Mouse (Mus musculus) ES-E14 (cell line): Measurements from ENCODE around the gene Arhgap33. TPM values are rescaled to one million over a fixed set of nuclear protein-coding genes. Genes with fewer than 3 reads are reported as not detected.
A peak's percentile ranks its signal among the peaks of the same experiment; 100 is the strongest.

Experiments
- DNase-seq: peaks from one replicate; pipeline ENCODE4 v3.0.0-alpha.2; 2013; ENCODE audit warnings: low read depth, low spot score
- H3K27ac ChIP-seq: 2 replicates; pipeline ENCODE4 v1.5.1; 2012; ENCODE audit warnings: low read depth, mild to moderate bottlenecking, low read length, moderate library complexity, mixed read lengths; ENCODE audit not compliant: poor library complexity, insufficient read depth, severe bottlenecking
- H3K36me3 ChIP-seq: 2 replicates; pipeline ENCODE4 v1.6.1; 2012; ENCODE audit warnings: mild to moderate bottlenecking, low read length, moderate library complexity, mixed read lengths; ENCODE audit not compliant: control insufficient read depth, poor library complexity, insufficient read depth, severe bottlenecking
- H3K4me1 ChIP-seq, 2 experiments: fragments of 150-350 bp in 1 of 2; sonication (generic) in 1 of 2; 2 replicates each; pipeline ENCODE4 v1.6.1; 2012; ENCODE audit warnings: low read length in 2 of 2, mild to moderate bottlenecking in 1 of 2, mixed read lengths in 1 of 2; ENCODE audit not compliant: control insufficient read depth in 2 of 2, insufficient read depth in 2 of 2, poor library complexity in 1 of 2
- H3K4me3 ChIP-seq, 2 experiments: fragments of 150-350 bp in 1 of 2; sonication (generic) in 1 of 2; 2 replicates each; pipeline ENCODE4 v1.5.1; 2012; ENCODE audit warnings: low read length in 2 of 2, low read depth in 1 of 2, mild to moderate bottlenecking in 1 of 2, mixed read lengths in 1 of 2; ENCODE audit not compliant: insufficient read depth in 1 of 2, poor library complexity in 1 of 2, severe bottlenecking in 1 of 2
- H3K9ac ChIP-seq: 2 replicates; pipeline ENCODE4 v1.6.1; 2012; ENCODE audit warnings: low read depth, mild to moderate bottlenecking, low read length, mixed read lengths; ENCODE audit not compliant: poor library complexity, insufficient read depth, severe bottlenecking
- H3K9me3 ChIP-seq: fragments of 150-350 bp; sonication (generic); 2 replicates; pipeline ENCODE4 v1.6.1; 2012; ENCODE audit warnings: low read depth, mild to moderate bottlenecking, low read length; ENCODE audit not compliant: control insufficient read depth, insufficient read depth
- CHD2 ChIP-seq: IDR thresholded peaks from 2 replicates; pipeline ENCODE4 v1.6.1; 2014; ENCODE audit warnings: mild to moderate bottlenecking, low read depth, low read length, inconsistent platforms
- HCFC1 ChIP-seq: IDR thresholded peaks from 2 replicates; pipeline ENCODE4 v1.6.1; 2012; ENCODE audit warnings: low read length, inconsistent platforms, borderline replicate concordance; ENCODE audit not compliant: insufficient read depth
- MAFK ChIP-seq: IDR thresholded peaks from 2 replicates; pipeline ENCODE4 v1.6.1; 2014; ENCODE audit warnings: mild to moderate bottlenecking, low read depth, low read length, inconsistent platforms; ENCODE audit not compliant: insufficient read depth
- ZC3H11A ChIP-seq: IDR thresholded peaks from 2 replicates; pipeline ENCODE4 v1.6.1; 2012; ENCODE audit warnings: low read depth, mild to moderate bottlenecking, inconsistent platforms, low read length, borderline replicate concordance
- ZNF384 ChIP-seq: IDR thresholded peaks from 2 replicates; pipeline ENCODE4 v1.6.1; 2012; ENCODE audit warnings: low read depth, low read length, inconsistent platforms
- in situ Hi-C, 2 experiments: fragments of 600-800 bp; cut with MboI; formaldehyde crosslinking; loops; one replicate each; pipeline ENCODE4 v1.15.1; 2025; ENCODE audit warnings: low sequenced_read_pairs in 2 of 2, inconsistent platforms in 1 of 2; ENCODE audit not compliant: unreplicated experiment in 2 of 2
- total RNA-seq: library from RNA; depleted of rRNA; stranded (reverse); fragments of 300-350 nt; gene quantifications from 2 replicates; pipeline ENCODE4 v1.2.3, GENCODE M21; 2012

Gene Arhgap33
- total RNA-seq, 1 experiment: 1.0 TPM

- no peak overlapping the region for H3K4me3 ChIP-seq
- H3K9me3 ChIP-seq: no peaks in the 10 kb centered on the region
- peaks cover 0 to 8% of the 10 kb centered on the region in 2 experiments; a peak in 2 of 4 replicates for H3K4me1 ChIP-seq
- H3K27ac ChIP-seq: no peak overlapping the region
- peaks cover 3% of the 10 kb centered on the region; the same call in 1 of the 2 replicates for H3K36me3 ChIP-seq
- in situ Hi-C loops: no loop called here
- TF ChIP-seq HCFC1 (peak; percentile 69), ZNF384 (no peak)
- H3K9ac ChIP-seq: no peak overlapping the region
- DNase-seq: no peak
Observed at GRCm38 (mm10) chr7:30549880-30550279, 15.0 kb upstream of the Arhgap33 start.

GRCm38 (mm10) chr7:30544327-30544726 lies 9.5 kb upstream of the Arhgap33 start:
- in situ Hi-C loops: no loop called here
- H3K27ac ChIP-seq: no peak overlapping the region
- TF ChIP-seq ZC3H11A: no peak
- no peak for TF ChIP-seq ZNF384
- TF ChIP-seq HCFC1: no peak
- no peak for TF ChIP-seq MAFK
- TF ChIP-seq CHD2: no peak
- H3K9ac ChIP-seq: no peak overlapping the region
- no peak overlapping the region for H3K4me3 ChIP-seq
- no peaks in the 10 kb centered on the region for H3K9me3 ChIP-seq
- peaks cover 8% of the 10 kb centered on the region; the same call in 1 of the 2 replicates for H3K36me3 ChIP-seq
- H3K4me1 ChIP-seq: peaks cover 0 to 19% of the 10 kb centered on the region in 2 experiments; a peak in 2 of 4 replicates
- DNase-seq: no peak

GRCm38 (mm10) chr7:30540572-30540971 lies 5.7 kb upstream of the Arhgap33 start:
- H3K9me3 ChIP-seq: no peaks in the 10 kb centered on the region
- H3K36me3 ChIP-seq: peaks cover 7% of the 10 kb centered on the region
- H3K9ac ChIP-seq: no peak overlapping the region
- no peak for TF ChIP-seq ZC3H11A
- no peak for TF ChIP-seq ZNF384
- TF ChIP-seq CHD2: no peak
- H3K27ac ChIP-seq: no peak overlapping the region
- H3K4me3 ChIP-seq: peak overlapping the region; percentile 19 to 30; a peak in 2 of 4 replicates
- DNase-seq: no peak
- in situ Hi-C loops: no loop called here
- peaks cover 0 to 19% of the 10 kb centered on the region in 2 experiments; a peak in 2 of 4 replicates for H3K4me1 ChIP-seq

- TF ChIP-seq HCFC1 (no peak), ZNF384 (no peak), ZC3H11A (no peak), CHD2 (no peak), MAFK (no peak)
- Histone ChIP-seq H3K9me3 (no peaks in the 10 kb centered on the region), H3K36me3 (peaks cover under 1% of the 10 kb centered on the region), H3K4me1 (peaks cover 0 to 4% of the 10 kb centered on the region in 2 experiments; a peak in 1 of 4 replicates), H3K4me3 (peak overlapping the region; percentile 72 to 92), H3K9ac (peak overlapping the region; percentile 75; the same call in 1 of the 2 replicates), H3K27ac (no peak overlapping the region)
- no peak for DNase-seq
- in situ Hi-C loops: no loop called here
Observed at GRCm38 (mm10) chr7:30533941-30534632, 773 bp downstream of the Arhgap33 start.

- Histone ChIP-seq H3K27ac (no peak overlapping the region), H3K4me3 (no peak overlapping the region), H3K4me1 (peaks cover 0 to 4% of the 10 kb centered on the region in 2 experiments; a peak in 1 of 4 replicates), H3K9ac (no peak overlapping the region), H3K36me3 (no peaks in the 10 kb centered on the region), H3K9me3 (no peaks in the 10 kb centered on the region)
- TF ChIP-seq MAFK: no peak
- no peak for TF ChIP-seq ZC3H11A
- no peak for TF ChIP-seq CHD2
- TF ChIP-seq HCFC1: no peak
- no peak for TF ChIP-seq ZNF384
- no peak for DNase-seq
- in situ Hi-C loops: no loop called here
Observed at GRCm38 (mm10) chr7:30532931-30533330, 1.9 kb downstream of the Arhgap33 start.
